8 mouse cellular contexts compared by ENCODE assay signal in the genomic region with DNA sequence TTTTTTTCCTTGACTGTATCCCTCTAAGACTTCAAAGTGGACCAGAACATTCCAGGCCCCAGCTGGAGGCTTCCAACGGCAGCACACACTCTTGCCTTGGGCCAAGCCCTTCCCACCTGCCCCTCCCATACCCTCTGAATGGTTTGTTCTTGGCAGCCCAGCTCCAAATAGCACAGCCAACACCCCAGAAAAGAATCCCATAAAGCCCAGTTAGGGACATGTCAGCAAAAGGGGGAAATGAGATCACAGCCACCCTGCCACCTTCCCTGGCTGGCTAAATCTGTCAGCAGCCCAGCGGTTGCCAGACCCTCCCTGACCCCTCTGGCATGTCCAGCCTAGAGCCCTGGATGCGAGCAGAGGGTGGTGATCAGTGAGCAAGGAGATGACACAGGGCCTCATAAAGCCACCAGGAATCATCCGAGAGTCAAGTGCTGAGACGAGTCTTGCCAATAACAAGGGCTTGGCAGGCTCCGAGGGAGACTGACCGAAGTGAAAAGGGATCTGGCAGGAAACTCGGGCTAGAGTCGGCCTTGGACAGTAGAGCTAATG.
DNase-seq lines count a peak whose midpoint lies in the region; ATAC-seq and TF ChIP-seq lines count a peak whose summit lies in the region.

No protein-coding gene starts in this region.

- no peaks in the 10 kb centered on the region for H3K36me3 ChIP-seq in embryonic facial prominence, embryonic 14.5 days (ENCODE audit: control insufficient read depth, insufficient read depth, low read length)
- H3K36me3 ChIP-seq in embryonic facial prominence, embryonic 10.5 days (replicated peaks) = no peaks in the 10 kb centered on the region
- no peaks in the 10 kb centered on the region for H3K36me3 ChIP-seq in lung, embryonic 14.5 days (ENCODE audit: insufficient read depth)

- H3K4me1 ChIP-seq in embryonic facial prominence, embryonic 14.5 days (ENCODE audit: control insufficient read depth, insufficient read depth, low read length) = no peaks in the 10 kb centered on the region
- peaks cover 11% of the 10 kb centered on the region for H3K4me1 ChIP-seq in embryonic facial prominence, embryonic 10.5 days
- H3K4me1 ChIP-seq in lung, embryonic 14.5 days (ENCODE audit: insufficient read depth) = peaks cover 4% of the 10 kb centered on the region; the same call in 1 of the 2 replicates

- DNase-seq in embryonic facial prominence, embryonic 14.5 days (ENCODE audit: low spot score) = peak; percentile 68
- no peak for DNase-seq in embryonic facial prominence, embryonic 10.5 days (ENCODE audit: low spot score)
- DNase-seq in adipocyte (ENCODE audit: low spot score) = peak; percentile 25
- DNase-seq in gastrocnemius, postnatal 36 days = peak; percentile 81 to 83
- DNase-seq in lung, embryonic 14.5 days = peak; percentile 62

- no peaks in the 10 kb centered on the region for H3K9me3 ChIP-seq in embryonic facial prominence, embryonic 14.5 days (ENCODE audit: control insufficient read depth, low read length)
- no peaks in the 10 kb centered on the region for H3K9me3 ChIP-seq in embryonic facial prominence, embryonic 10.5 days
- no peaks in the 10 kb centered on the region for H3K9me3 ChIP-seq in lung, embryonic 14.5 days (ENCODE audit: low read depth, low read length)

- peak; percentile 60; the same call in 1 of the 2 replicates for ATAC-seq in embryonic facial prominence, embryonic 14.5 days (ENCODE audit: low read depth)
- ATAC-seq in lung, embryonic 14.5 days (ENCODE audit: insufficient read depth) = peak; percentile 84
- no peak for ATAC-seq in megakaryocyte, adult 5-6 weeks (ENCODE audit: poor library complexity, severe bottlenecking)
- ATAC-seq in erythroid progenitor cell, adult 5-6 weeks (replicated peaks; ENCODE audit: low FRiP score, poor library complexity, severe bottlenecking) = no peak
- ATAC-seq in frontal cortex, adult (ENCODE audit: low TSS enrichment) = no peak

- H3K9ac ChIP-seq in embryonic facial prominence, embryonic 14.5 days (ENCODE audit: low read depth, low read length) = no peak overlapping the region
- H3K9ac ChIP-seq in lung, embryonic 14.5 days = no peak overlapping the region

- WGBS in embryonic facial prominence, embryonic 14.5 days = 63% methylated on average over 9 of the region's 9 CpGs
- WGBS in embryonic facial prominence, embryonic 10.5 days = 79% methylated on average over 9 of the region's 9 CpGs
- WGBS in lung, embryonic 14.5 days = 41% methylated on average over 9 of the region's 9 CpGs

- no peak for TF ChIP-seq CTCF in lung, embryonic 14.5 days (IDR thresholded peaks at IDR 0.05; ENCODE audit: low read depth)

- H3K4me3 ChIP-seq in embryonic facial prominence, embryonic 14.5 days (ENCODE audit: low read depth, low read length) = no peak overlapping the region
- no peak overlapping the region for H3K4me3 ChIP-seq in embryonic facial prominence, embryonic 10.5 days
- H3K4me3 ChIP-seq in lung, embryonic 14.5 days (ENCODE audit: low read depth, low read length) = no peak overlapping the region

- H3K27ac ChIP-seq in embryonic facial prominence, embryonic 14.5 days (replicated peaks; ENCODE audit: low read depth, low read length) = no peak overlapping the region
- no peak overlapping the region for H3K27ac ChIP-seq in embryonic facial prominence, embryonic 10.5 days (replicated peaks)
- no peak overlapping the region for H3K27ac ChIP-seq in lung, embryonic 14.5 days (ENCODE audit: low read depth)

- no peaks in the 10 kb centered on the region for H3K27me3 ChIP-seq in embryonic facial prominence, embryonic 14.5 days (replicated peaks; ENCODE audit: control insufficient read depth, insufficient read depth, low read length)
- H3K27me3 ChIP-seq in embryonic facial prominence, embryonic 10.5 days (replicated peaks; ENCODE audit: low read depth, poor library complexity, severe bottlenecking) = 0 out of 2 replicates have a peak, but pooled peaks cover 5% of the 10 kb centered on the region
- no peaks in the 10 kb centered on the region for H3K27me3 ChIP-seq in lung, embryonic 14.5 days (ENCODE audit: insufficient read depth, low read length)

- no peak overlapping the region for H3K4me2 ChIP-seq in embryonic facial prominence, embryonic 14.5 days (ENCODE audit: low read depth, low read length)
- no peak overlapping the region for H3K4me2 ChIP-seq in lung, embryonic 14.5 days

- intact Hi-C loops in gastrocnemius, postnatal 36 days (cut with DNase I) = loop anchor here (1.0 to 5.0 kb wide), 3 partner anchors 9 to 343 kb away; no protein-coding TSS in a partner anchor

Comparison
In these comparisons a context has a peak if more than half of its experiments do, and no peak if none do; other contexts are left out.
1. ATAC-seq: peak in embryonic facial prominence, embryonic 14.5 days (single experiment) and lung, embryonic 14.5 days (single experiment); none in megakaryocyte, adult 5-6 weeks (single experiment), erythroid progenitor cell, adult 5-6 weeks (single experiment) and frontal cortex, adult (single experiment).